Mouse (Mus musculus): Measurements from ENCODE around the gene Gata2.

- TF ChIP-seq CTCF (IDR thresholded peaks at IDR 0.05; ENCODE audit: borderline replicate concordance, control insufficient read depth, extremely low read depth, insufficient read depth, low read length, poor library complexity): no peak
- no peak for TF ChIP-seq POLR2A (IDR thresholded peaks at IDR 0.05; ENCODE audit: control insufficient read depth, extremely low read depth, insufficient read depth, low read length, poor library complexity)
Observed at GRCm38 (mm10) chr6:88198070-88198940, 4.6 kb downstream of the Gata2 start.
